Mouse (Mus musculus) lung, adult 2 months (tissue): Measurements from ENCODE around the gene Padi3.

Source experiments
- CTCF ChIP-seq: fragments of 200-500 bp; IDR thresholded peaks from 2 replicates; pipeline ENCODE4 v1.5.1; 2011; ENCODE audit warnings: mild to moderate bottlenecking, low read length, control low read depth; ENCODE audit not compliant: insufficient read depth
- POLR2A ChIP-seq: fragments of 200-500 bp; IDR thresholded peaks from 2 replicates; pipeline ENCODE4 v1.6.1; 2011; ENCODE audit warnings: low read depth, mild to moderate bottlenecking, control low read depth, low read length, borderline replicate concordance; ENCODE audit errors: extremely low read depth

DNA sequence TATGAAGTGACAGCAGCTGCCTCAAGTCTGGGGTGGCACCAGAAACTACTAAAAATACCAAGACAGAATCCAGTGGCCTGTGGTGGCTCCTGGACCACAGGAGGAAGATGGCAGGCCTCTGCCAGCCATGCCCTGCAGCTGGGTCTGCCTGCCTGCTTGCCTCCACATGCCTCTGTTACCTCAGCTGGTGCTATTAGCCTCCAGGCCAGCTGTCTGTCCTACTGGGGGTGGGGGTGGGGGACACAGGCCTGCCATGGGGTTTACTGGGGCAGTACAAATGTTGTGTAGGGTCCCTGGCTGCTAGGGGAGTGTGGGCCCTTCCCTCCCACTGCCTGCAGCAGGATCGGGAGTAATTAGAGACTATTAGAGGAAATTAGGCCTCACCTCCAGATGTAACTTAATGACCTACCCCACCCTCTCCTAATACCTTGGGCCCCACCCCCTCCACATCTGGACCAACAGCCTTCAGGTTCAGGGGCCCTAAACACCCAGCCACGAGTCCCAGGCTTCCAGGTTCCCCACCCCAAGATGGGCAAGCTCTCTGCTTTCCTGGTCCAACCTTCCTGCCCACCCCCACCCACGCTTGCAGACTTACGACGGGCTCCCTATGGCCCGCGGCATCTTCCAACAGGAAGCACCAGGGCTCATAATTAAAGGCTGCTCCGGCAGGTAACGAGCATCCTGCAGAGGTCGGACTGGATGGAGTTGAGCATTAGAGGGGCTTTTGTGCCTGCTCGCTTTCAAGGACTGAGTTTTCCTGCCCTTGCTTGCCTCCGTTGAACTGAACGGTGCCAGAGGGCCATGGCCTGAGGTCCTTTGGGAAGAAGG lies 3.1 kb upstream of the Padi3 start:
- TF ChIP-seq CTCF: no peak
- no peak for TF ChIP-seq POLR2A
